Mouse (Mus musculus): ENCODE data around the gene Apaf1.
A peak's percentile ranks its signal among the peaks of the same experiment; 100 is the strongest.

Apaf1 gene

GRCm38 (mm10) chr10:90974491-90974890 is 108.1 kb downstream of the Apaf1 start:
- peak; percentile 65 for DNase-seq (ENCODE audit: low read depth)

GRCm38 (mm10) chr10:90974084-90974483 is 108.5 kb downstream of the Apaf1 start:
- peak; percentile 67 for DNase-seq (ENCODE audit: low read depth)

GRCm38 (mm10) chr10:90970560-90970959 is 112.0 kb downstream of the Apaf1 start:
- DNase-seq (ENCODE audit: low read depth): no peak

- DNase-seq (ENCODE audit: low read depth): no peak
These were observed 113.0 kb downstream of the Apaf1 start for GRCm38 (mm10) chr10:90969355-90970174.

- DNase-seq (ENCODE audit: low read depth): no peak
These were observed 114.3 kb downstream of the Apaf1 start for GRCm38 (mm10) chr10:90968247-90968646.

GRCm38 (mm10) chr10:90966821-90967220 is 115.7 kb downstream of the Apaf1 start:
- peak; percentile 38 for DNase-seq (ENCODE audit: low read depth)

- peak; percentile 69 for DNase-seq (ENCODE audit: low read depth)
These were observed 116.8 kb downstream of the Apaf1 start for GRCm38 (mm10) chr10:90965671-90966315.

- peak; percentile 85 for DNase-seq (ENCODE audit: low read depth)
These were observed 118.1 kb downstream of the Apaf1 start for GRCm38 (mm10) chr10:90964511-90964910.

- DNase-seq (ENCODE audit: low read depth): no peak
These were observed 122.2 kb downstream of the Apaf1 start for GRCm38 (mm10) chr10:90960374-90960773.

GRCm38 (mm10) chr10:90953821-90954220 is 128.7 kb downstream of the Apaf1 start:
- no peak for DNase-seq (ENCODE audit: low read depth)

GRCm38 (mm10) chr10:90953103-90953709 is 129.4 kb downstream of the Apaf1 start:
- DNase-seq (ENCODE audit: low read depth): peak; percentile 67

GRCm38 (mm10) chr10:90947608-90948373 is 134.8 kb downstream of the Apaf1 start:
- DNase-seq (ENCODE audit: low read depth): no peak

- DNase-seq (ENCODE audit: low read depth): no peak
These were observed 135.5 kb downstream of the Apaf1 start for GRCm38 (mm10) chr10:90947043-90947442.

GRCm38 (mm10) chr10:90942001-90942700 is 140.4 kb downstream of the Apaf1 start:
- no peak for DNase-seq (ENCODE audit: low read depth)

- DNase-seq (ENCODE audit: low read depth): no peak
These were observed 141.7 kb downstream of the Apaf1 start for GRCm38 (mm10) chr10:90940521-90941520.

Measured in NIH3T3 (cell line).